Mouse (Mus musculus): ENCODE data around the gene Tns2.

DNA sequence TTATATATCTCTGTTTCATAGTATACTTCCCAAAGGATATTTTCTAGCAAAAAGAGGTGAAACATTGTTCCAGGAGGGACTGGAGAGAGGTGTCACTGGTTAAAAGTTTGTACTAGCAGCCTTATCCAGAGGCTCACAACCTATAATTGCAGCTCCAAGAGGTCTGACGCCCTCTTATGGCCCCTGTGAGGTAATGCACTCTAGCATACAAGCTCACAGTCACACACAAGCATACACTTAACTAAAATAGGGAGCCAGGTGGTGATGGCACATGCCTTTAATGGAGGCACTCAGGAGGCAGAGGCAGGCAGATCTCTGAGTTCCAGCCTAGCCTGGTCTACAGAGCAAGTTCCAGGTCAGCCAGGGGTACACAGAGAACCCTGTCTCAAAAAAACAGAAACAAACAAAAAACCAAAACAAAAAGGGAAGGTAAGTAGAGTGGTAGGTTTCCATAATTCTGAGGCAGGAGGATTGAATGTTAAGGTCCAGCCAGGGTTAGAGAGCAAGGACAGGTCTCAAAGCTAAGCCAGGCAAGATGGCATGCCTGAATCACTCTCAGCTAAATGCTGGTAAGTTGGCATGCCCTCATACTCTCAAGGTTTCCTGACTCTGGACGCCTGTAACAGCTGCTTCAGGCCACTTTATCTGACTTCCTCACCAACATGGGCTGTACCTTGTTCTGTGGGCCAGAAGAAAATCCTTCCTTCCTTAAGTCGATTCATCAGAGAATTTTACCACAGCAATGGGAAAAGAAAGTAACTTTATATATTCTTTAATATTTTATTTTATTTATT is 63.9 kb downstream of the Tns2 start:
- TF ChIP-seq EP300 (IDR thresholded peaks at IDR 0.05; ENCODE audit: low read depth in 1 of 2, low read length in 2 of 2) (0 out of 4 replicates have a peak, but pooled peaks of 1 of the 2 experiments have one; percentile 10), GATA1 (IDR thresholded peaks at IDR 0.05; ENCODE audit: low read depth, low read length) (no peak), POLR2A (IDR thresholded peaks at IDR 0.05; ENCODE audit: control insufficient read depth in 1 of 2, insufficient read depth in 1 of 2, low read depth in 1 of 2, low read length in 2 of 2, poor library complexity in 1 of 2) (no peak; a peak in 1 of 4 replicates), RCOR1 (IDR thresholded peaks at IDR 0.05; ENCODE audit: low read depth, low read length) (no peak), ZC3H11A (IDR thresholded peaks at IDR 0.05; ENCODE audit: low read depth, low read length) (no peak)

Measured in MEL (cell line).